Mouse (Mus musculus) C2C12 (cell line): ENCODE data around the gene Znhit1.

Experiments used
- CEBPB ChIP-seq: IDR thresholded peaks from one replicate; pipeline ENCODE4 v1.6.1; 2011; ENCODE audit warnings: low read depth, mild to moderate bottlenecking, control low read depth, moderate library complexity
- CTCF ChIP-seq: IDR thresholded peaks from one replicate; pipeline ENCODE4 v1.5.1; 2011; ENCODE audit not compliant: control insufficient read depth, insufficient read depth, insufficient read length
- MAX ChIP-seq: IDR thresholded peaks from one replicate; pipeline ENCODE4 v1.6.1; 2011; ENCODE audit warnings: mild to moderate bottlenecking, control low read depth
- MYOD1 ChIP-seq: IDR thresholded peaks from one replicate; pipeline ENCODE4 v1.6.1; 2011; ENCODE audit warnings: low read depth; ENCODE audit not compliant: control insufficient read depth, insufficient read length
- USF1 ChIP-seq: IDR thresholded peaks from one replicate; pipeline ENCODE4 v1.6.1; 2011; ENCODE audit warnings: low read depth, mild to moderate bottlenecking, control low read depth, moderate library complexity

GRCm38 (mm10) chr5:136977769-136978168 lies 10.1 kb downstream of the Znhit1 start:
- TF ChIP-seq CEBPB (no peak), CTCF (no peak), USF1 (no peak), MAX (no peak), MYOD1 (no peak)
